Mouse (Mus musculus): Measurements from ENCODE around the gene Grn. TPM values are rescaled to one million over a fixed set of nuclear protein-coding genes. Genes with fewer than 3 reads are reported as not detected.
"Not testable (repeated sequence)": the region's sequence is repeated elsewhere in the genome, so short reads cannot be mapped to it uniquely, and the experiment has no call there.

Grn gene
- 100 to 1,000 TPM; 189 to 192 TPM for total RNA-seq (2021)

DNA sequence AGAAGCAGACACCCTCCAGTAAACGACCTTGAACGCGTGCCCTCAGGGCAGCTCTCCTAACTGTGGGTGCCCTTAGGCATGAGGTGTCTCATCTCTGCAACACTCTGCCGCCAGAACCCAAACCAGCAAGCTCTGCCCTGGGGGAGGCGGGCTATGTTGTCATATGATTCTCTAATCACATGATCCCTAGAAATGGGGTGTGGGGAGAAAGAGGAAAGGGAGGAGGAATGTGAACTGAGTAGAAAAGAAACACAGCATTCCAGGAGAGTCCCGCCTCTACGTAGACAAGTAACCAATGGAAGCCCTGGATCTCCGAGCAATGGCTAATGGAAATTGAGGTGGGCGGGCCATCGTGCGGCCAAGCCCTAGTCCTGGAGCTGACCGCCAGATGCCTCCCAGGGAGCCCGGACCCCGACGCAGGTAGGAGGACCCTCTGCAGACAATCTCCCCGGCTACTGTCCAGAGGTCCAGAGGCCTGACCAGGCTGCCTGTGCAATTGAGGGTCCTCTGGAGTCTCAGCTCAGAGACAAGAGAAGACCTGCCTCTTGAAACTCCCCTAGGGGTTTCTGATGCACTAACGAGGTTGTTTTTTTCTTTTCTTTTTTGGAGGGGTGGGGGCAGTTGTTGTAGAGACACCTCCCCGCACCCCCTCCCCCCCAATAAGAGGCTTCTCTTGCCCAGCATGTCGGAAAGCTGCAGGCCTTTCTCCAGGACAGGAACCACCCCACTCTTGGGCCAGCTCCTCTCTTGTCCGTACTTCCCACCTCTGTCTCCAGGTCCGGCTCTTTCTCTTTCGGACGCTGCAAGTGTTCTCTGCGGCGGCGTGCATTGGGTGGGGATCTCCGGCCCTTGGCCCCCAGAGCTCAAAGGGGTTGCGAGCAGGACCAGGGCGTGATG, at the start of gene Grn:
Grn (plus strand) TSS at position 195 of the 897 bp plus-strand sequence.
- peak; percentile 94 to 96 for DNase-seq
- intact Hi-C loops (cut with DNase I): loop anchor here (2.0 kb wide), 1 partner anchor 122 kb away; no protein-coding TSS in a partner anchor

DNA sequence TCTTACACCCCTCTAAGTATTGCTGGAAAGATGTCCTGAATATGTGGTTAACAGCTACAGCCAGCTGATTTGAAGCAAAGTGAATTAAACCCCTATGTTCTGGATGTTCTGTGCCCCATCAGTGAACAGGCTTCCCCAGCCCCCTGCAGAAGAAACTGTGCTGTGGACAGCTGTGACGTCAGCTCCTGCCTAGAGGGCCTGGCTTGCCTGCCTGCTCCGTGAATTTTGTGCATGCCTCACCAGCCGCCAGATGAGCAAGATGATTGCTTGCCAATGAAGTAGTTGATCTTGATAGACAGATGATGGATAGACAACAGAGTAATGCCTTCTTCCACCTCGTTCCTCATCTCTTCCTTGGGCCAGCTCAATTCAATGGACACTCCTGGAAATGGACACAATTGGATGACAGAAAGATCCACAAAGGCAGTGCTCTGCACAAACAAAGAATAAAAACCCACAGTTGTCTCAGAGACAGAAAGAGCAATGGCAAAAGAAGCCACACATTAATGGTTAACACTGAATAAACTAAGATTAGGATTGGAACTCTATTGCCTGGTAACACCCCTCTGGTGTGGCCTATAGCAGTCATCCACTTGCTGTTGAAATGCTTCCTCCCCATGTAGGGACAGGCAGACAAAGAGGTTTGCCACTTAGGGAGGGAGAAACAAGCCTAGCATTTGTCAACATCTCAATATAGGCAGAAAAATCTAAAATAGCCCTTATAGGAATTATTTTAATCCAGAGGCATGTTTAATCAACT, 48.6 kb upstream of the Grn start:
- no peak for DNase-seq
- intact Hi-C loops (cut with DNase I): no loop called here

DNA sequence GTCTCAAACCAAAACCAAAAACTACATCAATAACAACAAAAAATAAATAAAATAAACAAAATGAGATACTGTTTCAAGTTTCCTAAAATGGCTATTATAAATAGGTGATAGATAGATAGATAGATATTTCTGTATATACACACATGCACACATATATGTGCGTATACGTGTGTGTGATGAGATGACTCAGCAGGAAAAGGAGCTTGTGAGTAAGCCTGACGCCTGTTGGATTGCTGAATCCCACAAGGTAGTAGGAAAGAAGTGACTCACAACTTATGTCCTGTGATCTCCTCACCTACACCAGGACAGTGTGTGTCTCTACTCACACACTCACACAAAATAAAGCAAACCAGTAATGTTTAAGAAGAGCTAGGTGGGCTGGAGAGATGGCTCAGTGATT, 47.3 kb upstream of the Grn start:
- DNase-seq: no peak
- intact Hi-C loops (cut with DNase I): no loop called here

DNA sequence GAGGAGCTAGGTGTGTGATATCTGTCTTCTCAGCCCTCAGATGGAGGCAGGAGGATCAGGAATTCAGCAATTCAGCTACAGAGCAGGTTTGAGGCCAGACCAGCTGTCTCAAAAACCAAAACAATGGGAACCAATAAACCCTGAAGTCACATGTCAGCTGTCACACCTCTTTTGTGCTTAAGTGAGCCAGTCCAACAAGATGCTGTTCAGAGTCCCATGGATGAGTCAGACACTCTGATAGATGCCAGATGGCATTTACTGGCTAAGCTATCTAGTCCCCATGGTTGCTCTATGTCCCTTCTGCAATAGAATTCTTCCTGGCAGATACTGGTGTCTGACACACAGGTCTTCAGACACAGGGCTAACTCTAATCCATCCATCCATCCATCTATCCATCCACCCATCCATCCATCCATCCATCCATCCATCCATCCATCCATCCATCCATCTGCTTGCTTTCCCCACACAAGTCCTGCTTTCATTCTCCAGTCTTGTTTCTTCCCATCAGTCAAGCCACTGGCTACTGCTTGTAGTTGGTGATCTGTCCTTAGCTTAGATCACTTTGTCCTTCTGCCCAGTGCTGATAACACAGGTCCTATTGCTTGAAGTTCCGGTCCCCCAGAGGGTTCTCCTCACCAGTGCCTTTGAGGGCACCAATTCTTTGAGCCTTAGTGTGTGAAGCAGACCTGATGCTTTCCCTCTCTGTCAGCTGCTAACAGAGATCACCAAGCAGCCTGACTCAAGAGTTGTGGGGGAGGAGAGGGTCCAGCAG, 46.6 kb upstream of the Grn start:
- no peak for DNase-seq
- intact Hi-C loops (cut with DNase I): no loop called here

DNA sequence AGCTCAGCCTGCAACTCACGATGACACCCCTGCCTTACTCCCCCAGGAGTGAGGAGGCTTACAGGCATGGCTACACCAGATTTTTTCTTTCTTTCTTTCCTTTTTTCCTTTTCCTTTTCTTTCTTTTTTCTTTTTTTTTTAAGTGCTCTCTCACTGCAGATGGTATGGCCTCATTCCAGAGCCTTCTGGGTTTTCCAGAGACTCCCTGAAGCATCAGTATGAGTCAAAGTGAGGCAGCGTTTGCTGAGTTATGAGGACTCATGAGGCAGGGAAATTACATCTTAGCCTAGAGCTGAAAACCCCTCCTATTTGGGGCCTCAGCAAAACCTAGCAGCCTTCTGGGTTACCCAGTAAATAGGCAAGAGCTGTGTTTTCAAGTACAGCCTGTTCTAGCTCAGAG, 45.7 kb upstream of the Grn start:
- intact Hi-C loops (cut with DNase I): no loop called here
- DNase-seq: no peak

DNA sequence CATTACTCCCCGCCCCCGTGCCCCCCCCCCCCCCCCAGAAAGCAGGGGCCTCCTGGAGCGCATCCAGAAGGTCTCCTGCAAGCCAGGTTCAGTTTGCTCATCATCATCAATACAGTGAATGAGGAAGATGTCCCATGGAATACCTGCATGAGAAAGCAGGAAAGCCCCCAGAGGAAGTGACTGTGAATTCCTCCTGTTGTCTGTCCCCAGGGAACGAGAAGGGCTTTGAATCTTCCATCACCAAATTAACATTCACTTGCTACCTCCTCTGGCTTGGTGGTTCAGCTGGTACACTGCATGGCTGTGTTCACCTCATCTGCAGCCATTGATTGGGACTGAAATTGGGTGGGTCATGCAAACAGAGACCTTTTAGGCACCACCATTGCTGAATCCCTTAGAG, 45.0 kb upstream of the Grn start:
- intact Hi-C loops (cut with DNase I): no loop called here
- DNase-seq: no peak

DNA sequence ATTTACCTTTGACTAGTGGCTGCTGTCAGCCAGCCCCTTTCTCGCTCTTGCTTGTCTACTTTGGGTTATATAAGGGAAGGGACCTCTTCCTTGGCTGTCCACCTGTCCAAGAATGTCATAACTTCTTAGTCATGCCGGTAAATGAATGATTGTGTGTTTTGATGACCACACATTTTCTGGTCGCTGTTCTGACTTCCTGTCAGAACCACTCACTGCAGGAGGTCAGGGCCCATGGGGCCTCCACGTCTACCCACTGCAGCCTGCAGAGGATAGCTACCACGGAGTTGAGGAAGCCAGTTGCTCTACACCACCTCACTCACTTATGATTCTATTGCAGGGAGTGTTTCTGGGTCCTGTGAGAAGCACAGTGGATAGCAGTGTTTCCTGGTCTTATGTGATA, 44.0 kb upstream of the Grn start:
- no peak for DNase-seq
- intact Hi-C loops (cut with DNase I): no loop called here

DNA sequence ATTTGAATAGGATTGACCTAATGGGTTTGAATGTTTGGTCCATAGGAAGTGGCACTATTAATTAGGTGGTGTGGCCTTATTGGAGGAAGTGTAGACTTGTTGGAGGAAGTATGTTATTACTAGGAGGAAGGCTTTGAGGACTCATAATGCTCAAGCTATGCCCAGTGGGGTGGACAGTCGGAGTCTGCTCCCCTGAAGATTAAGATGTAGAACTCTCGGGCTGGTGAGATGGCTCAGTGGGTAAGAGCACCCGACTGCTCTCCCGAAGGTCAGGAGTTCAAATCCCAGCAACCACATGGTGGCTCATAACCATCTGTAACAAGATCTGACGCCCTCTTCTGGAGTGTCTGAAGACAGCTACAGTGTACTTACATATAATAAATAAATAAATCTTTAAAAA, 40.7 kb upstream of the Grn start:
- DNase-seq; intact Hi-C loops (cut with DNase I): not testable (repeated sequence)

DNA sequence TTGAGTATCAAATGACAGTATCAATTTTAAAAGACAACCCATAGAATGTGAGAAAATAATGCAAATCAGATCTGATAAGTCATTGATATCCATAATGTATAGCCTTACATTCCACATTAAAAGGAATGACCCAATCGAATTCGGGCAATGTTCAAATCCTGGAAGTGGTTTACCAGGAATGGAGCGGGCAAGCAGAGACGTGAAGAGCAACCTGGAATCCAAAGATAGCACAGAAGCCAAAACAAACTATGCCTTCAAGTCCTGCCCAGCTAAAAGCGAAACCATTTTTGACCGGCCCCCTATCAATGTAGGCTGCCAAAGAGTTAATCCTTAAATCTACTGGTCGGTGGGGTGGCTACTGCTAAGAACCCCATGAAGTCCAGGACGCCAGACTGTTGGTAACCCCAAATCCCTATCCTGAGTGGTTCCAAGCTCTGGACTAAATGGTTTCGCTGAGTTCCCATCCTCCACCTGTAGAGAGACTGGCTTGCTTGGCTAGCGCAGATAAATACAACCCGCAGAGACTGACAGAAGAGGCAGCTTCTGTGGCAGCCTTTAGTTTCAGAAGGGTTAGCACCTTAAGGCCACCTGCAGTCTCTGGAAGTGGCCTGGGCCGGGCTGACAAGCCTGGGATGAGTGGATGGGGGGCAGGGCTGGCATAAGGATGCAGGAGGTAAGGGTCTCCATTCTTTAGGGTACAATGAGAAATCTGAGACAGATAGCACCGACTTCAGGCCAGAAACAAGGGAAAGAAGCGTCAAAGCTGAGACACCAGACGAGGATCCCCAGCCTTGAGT, 37.5 kb upstream of the Grn start:
- intact Hi-C loops (cut with DNase I): no loop called here
- no peak for DNase-seq

DNA sequence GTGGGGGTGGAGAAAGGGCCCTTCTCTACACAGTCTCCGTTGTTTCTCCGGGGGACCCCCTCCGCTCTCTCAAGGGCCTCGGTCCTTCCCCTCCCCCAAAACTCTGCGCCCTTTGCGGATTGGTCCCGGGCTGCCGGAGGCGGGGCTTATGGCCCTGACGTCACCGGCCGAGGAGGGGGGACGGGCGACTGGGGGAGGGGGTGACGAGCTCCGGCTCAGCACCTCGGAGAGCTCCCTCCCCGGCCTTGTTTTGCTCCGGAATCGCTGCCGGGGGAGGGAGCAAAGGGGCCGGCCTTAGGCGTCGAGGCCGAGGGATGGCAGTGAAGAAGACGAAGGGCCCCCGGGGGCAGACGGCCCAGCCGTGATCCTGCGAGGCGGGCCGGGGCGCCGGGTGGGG, 36.9 kb upstream of the Grn start, which contains the start of gene Rundc3a:
Rundc3a (plus strand) TSS at position 166 of the 397 bp plus-strand sequence.
- intact Hi-C loops (cut with DNase I): no loop called here
- peak; percentile 79 to 85 for DNase-seq

DNA sequence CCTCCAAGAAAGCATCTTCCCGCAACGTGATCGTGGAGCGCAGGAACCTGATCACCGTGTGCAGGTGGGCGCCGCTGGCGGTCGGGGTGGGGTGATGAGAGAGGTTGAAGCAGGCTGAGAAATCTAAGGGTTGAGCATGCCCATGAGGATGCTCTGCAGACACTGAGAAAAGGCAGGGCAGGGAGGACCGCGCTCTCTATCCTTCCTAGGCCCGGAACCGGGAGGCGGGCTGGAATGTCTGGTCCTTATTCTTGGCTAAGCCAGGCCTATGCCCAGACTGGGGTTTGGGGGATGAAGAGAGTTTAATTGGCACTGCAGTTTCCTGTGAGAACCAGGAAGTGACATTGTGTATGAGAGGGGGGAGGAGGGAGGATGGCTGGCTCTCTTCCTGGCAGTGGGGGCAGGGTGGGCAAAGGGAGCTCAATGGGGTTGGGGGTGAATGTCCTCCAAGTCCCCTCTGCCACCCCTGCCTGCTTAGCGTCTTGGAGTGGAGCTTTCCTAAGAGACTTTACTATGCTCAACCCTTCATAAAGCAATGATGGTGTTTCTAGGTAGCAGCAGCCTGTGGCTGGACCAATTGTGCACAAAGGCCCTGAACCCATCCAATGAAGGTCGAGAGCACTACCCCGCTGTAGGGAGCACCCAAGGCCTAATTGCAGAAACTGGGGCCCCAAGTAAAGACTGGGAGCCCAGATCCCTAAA, 36.2 kb upstream of the Grn start:
- intact Hi-C loops (cut with DNase I): no loop called here
- DNase-seq: no peak

DNA sequence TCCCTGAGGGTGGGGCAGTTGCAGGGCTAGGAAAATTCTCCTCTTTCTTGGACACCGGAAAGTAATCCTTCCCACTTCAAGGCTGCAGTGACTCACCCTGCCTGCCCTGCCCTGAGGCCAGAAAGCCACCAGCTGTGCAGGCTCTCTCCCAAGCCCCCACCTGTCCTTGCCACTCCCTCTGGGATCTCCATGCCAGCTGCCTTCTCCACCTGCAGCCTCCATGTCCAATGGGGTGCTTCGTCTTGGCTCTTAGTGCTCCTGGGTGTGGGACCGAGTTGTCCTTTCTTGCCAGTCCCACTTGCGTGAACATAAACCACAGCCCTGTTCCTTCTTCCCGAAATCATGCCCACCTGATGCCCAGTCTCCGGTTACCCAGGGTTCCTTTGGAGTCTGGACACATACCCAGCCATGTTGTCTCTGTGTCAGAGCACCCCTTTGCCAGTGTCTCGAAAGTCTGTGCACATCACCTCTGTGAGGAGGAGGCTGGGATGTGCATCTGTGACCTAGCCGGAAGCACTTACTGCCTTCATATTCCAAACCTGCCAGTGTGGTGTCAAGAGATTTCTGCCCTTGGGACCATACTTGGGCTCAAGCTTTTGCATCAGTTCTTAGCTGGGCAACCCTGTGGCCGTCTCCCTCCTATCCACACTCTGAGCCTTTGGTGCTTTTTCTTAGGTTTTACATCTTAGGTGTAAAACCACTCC, 35.5 kb upstream of the Grn start:
- no peak for DNase-seq
- intact Hi-C loops (cut with DNase I): no loop called here

DNA sequence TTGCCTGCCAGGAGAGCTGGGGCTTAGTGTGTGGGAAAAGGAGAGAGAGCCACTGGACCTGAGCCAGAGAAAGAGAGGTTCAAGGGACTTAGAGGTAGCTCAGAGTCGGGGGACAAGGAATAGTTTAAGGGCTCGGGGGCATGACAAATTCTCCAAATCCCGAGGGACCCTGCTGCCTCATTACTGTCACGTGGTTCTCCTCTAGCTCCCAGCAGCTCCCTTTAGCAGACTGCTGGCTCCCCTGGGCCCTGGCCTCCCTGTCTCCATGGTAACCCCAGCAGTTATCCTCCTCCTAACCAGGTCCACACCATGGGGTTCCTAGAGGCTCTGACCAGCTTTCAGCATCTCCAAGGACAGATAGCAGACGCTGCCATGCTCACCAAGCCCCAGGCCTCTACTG, 34.9 kb upstream of the Grn start:
- DNase-seq: no peak
- intact Hi-C loops (cut with DNase I): no loop called here

DNA sequence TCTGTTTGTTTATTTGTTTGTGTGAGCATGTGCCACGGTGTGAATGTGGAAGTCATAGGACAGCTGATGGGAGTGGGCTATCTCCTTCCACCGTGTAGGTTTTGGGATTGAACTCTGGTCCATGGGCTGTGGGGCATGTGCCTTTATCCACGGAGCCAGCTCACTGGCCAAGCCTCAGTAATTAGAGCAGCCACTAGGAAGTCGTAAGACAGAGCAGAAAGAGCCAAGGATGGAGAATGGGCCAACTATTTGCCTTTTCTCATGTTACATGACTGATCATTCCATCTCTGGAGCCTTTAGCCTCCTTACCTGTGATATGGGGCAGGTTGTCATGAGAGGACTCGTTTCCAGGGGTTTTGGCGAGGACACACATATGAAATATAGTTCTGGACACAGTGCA, 33.9 kb upstream of the Grn start:
- intact Hi-C loops (cut with DNase I): no loop called here
- DNase-seq: no peak

DNA sequence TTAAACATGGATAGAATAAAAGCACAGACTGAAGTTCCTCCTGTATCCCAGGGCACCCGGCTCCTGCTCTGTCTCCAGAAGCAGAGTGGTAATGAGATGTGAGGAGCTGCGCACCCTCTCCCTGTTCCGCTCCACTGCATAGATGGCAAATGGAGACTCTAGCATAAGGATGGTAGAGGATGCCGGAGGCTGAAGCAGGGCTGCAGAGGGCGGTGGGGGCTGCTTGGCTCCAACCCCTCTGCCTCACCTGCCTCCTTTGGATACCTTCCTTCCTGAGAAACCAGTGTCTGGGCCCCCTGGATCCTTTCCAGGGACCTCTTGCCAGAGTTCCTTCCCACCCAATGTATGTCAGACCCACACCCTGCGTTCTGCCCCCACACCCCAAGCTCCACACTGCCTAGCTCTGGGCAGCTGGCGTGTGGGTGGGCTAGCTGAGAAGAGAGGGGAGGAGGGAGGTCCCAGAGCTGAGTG, 33.4 kb upstream of the Grn start:
- intact Hi-C loops (cut with DNase I): no loop called here
- no peak for DNase-seq

DNA sequence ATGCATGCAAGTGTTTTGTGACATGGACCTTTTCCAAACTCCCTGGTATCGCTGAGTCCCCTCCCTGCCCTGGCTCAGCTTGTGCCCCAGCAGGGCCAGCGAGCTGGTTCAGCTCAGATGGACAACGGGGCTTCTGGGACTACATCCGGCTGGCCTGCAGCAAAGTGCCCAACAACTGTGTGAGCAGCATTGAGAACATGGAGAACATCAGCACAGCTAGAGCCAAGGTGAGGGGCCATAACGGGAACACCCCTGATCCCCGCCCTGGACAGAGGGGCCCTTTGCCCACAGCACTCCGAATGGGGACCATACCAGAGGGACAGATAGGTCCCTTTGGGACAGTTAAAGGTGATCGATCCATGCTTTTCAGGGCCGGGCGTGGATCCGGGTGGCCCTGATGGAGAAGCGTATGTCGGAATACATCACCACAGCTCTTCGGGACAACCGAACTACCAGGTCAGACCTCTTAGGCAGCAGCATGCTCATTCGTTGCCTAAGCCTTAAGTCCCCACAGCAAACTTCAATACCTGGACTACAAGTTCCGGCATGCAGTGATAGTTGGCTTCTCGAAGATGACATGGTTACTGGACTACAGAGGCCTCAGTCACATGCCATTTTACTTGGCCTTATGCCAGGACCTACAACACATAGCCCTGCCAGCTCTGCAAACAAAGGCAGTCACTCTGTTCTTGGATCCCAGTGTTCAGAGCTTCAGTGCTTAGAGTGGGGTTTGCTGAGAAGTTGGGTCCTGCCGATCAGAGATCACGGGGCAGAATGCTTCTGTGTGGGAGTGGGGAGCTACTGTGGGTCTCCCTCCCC, 31.9 kb upstream of the Grn start:
- intact Hi-C loops (cut with DNase I): no loop called here
- peak; percentile 62 to 72 for DNase-seq

DNA sequence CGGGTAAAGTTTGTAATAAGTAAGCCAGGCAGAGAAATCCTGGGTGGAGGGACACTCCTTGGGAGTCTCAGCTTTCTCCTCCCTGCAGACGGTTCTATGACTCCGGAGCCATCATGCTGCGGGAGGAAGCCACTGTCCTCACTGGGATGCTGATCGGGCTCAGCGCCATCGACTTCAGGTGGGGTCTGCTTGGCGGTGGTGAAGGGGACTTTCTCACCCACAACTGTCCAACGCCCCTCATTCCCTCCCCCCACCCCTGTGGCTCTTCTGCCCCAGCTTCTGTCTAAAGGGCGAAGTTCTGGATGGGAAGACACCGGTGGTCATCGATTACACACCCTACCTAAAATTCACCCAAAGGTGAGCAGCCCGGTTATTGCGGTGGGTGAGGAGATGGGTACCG, 31.0 kb upstream of the Grn start:
- no peak for DNase-seq
- intact Hi-C loops (cut with DNase I): no loop called here

DNA sequence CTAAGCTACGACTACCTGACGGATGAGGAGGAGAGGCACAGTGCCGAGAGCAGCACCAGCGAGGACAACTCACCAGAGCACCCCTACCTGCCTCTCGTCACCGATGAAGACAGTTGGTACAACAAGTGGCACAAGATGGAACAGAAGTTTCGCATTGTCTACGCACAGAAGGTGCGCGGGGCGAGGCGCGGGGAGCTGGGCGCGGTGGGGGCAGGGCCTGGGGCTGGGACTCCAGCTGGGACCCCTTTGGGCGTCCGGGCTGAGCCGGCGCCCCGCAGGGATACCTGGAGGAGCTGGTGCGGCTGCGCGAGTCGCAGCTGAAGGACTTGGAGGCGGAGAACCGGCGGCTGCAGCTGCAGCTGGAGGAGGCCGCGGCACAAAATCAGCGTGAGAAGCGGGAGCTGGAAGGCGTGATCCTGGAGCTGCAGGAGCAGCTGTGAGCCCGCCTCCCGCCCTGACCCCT, 30.5 kb upstream of the Grn start:
- peak; percentile 31 to 37 for DNase-seq
- intact Hi-C loops (cut with DNase I): no loop called here
